Mouse (Mus musculus): Measurements from ENCODE around the gene Phlda1. TPM values are rescaled to one million over a fixed set of nuclear protein-coding genes. Genes with fewer than 3 reads are reported as not detected.

Phlda1 gene
- polyA plus RNA-seq, 1 experiment from 2014 or later, result 37.4 TPM

GRCm38 (mm10) chr10:111516804-111517436, 10.8 kb downstream of the Phlda1 start:
- H3K4me1 ChIP-seq, result peaks cover 23% of the 10 kb centered on the region
- no peak for ATAC-seq (ENCODE audit: insufficient number of reproducible peaks, insufficient read depth, low FRiP score, low TSS enrichment)
- no peak overlapping the region for H3K9ac ChIP-seq
- no peaks in the 10 kb centered on the region for H3K36me3 ChIP-seq
- WGBS, result 78% methylated on average over 8 of the region's 8 CpGs
- no peak overlapping the region for H3K4me2 ChIP-seq (replicated peaks)
- H3K27me3 ChIP-seq, result no peaks in the 10 kb centered on the region
- no peak overlapping the region for H3K4me3 ChIP-seq
- H3K27ac ChIP-seq, result peak overlapping the region; percentile 23; the same call in 1 of the 2 replicates
- H3K9me3 ChIP-seq, result no peaks in the 10 kb centered on the region

DNA sequence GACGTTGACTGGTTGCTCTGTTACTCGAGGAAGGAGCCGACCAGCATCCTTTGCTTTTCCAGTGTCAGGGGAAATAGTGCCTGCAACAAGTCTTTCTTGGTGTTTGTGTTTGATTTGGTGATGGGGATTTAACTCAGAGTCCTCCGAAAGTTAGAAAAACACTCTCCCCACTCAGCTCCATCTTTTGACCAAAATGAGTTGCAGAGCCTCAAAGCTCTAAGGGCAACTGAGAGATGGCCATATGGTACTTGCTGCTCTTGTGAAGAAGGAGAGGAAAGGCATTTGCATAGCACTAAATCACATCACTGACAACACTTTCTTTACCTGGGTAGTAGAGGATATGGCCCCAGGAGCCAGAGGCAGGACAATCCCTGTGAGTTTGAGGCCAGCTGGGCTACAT, 12.3 kb downstream of the Phlda1 start:
- no peaks in the 10 kb centered on the region for H3K36me3 ChIP-seq
- no peaks in the 10 kb centered on the region for H3K27me3 ChIP-seq
- H3K9me3 ChIP-seq, result no peaks in the 10 kb centered on the region
- peaks cover 23% of the 10 kb centered on the region for H3K4me1 ChIP-seq
- no peak overlapping the region for H3K4me3 ChIP-seq
- ATAC-seq (ENCODE audit: insufficient number of reproducible peaks, insufficient read depth, low FRiP score, low TSS enrichment), result no peak
- 84% methylated on average over 4 of the region's 4 CpGs for WGBS
- no peak overlapping the region for H3K4me2 ChIP-seq (replicated peaks)
- H3K27ac ChIP-seq, result no peak overlapping the region
- no peak overlapping the region for H3K9ac ChIP-seq

DNA sequence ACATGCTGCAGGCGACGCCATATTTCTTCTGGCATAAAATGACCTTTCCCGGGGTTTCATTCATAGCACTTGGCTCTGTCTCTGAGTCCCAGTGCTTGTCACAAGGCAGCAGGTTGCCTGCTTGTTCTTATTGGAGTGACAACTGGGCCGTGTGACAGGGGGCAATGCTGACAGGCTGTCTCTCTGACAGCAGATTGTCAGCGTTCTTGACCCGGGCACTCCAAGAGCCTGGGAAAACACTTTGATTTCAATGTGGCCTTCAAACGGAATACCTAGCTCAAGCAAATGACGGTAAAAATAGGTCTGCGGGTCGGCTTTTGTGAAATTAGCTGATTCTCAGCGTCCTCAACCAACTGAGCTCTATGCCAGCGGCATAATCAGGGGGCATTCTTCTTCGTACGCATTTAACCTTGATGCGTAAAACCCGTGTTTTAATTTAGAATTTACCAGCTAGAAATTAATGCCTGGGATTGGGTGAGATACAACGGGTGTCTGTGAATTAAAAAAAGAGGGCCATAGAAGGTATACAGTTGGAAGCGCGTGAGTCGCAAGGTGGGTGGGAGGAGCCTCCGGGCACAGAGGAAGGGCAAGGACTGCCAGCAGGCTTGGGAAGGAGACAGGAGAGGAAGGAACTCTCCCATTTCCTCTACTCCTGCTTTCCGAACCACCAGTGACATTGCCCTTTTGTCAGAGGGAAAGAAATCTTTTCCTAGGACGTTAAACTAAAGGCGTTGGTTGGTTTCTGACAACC, 13.7 kb downstream of the Phlda1 start:
- 49% methylated on average over 24 of the region's 24 CpGs for WGBS
- 0 out of 2 replicates have a peak overlapping the region, but pooled peaks have one; percentile 2 for H3K4me3 ChIP-seq

DNA sequence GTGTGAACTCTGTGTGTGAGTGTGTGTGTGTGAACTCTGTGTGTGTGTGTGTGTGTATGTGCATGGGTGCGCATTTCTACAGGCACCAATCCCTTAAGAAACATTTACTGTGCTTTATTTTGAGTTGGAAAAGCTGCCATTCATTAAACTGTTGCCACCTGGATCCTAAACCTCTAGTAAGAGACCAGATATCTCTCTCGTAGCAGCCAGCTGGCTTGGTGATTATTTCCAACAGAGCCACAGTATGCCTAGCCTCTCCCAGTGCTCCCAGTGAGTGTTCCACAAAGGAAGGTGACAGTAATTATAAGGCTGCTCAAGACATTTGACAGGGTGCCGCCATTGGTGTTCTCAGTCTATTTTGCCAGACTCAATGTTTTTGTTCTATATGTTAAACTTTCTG, 14.5 kb downstream of the Phlda1 start:
- Histone ChIP-seq H3K4me3 (no peak overlapping the region), H3K4me2 (replicated peaks) (no peak overlapping the region), H3K27me3 (no peaks in the 10 kb centered on the region), H3K36me3 (no peaks in the 10 kb centered on the region), H3K9ac (no peak overlapping the region), H3K9me3 (no peaks in the 10 kb centered on the region), H3K4me1 (peaks cover 21% of the 10 kb centered on the region), H3K27ac (no peak overlapping the region)
- ATAC-seq (ENCODE audit: insufficient number of reproducible peaks, insufficient read depth, low FRiP score, low TSS enrichment), result no peak
- WGBS, result 63% methylated on average over 3 of the region's 3 CpGs

More for the DNA sequence above, 13.7 kb downstream of the Phlda1 start:
- H3K4me2 ChIP-seq (replicated peaks), result peak overlapping the region; percentile 24
- no peaks in the 10 kb centered on the region for H3K27me3 ChIP-seq
- H3K9me3 ChIP-seq, result no peaks in the 10 kb centered on the region
- no peak for ATAC-seq (ENCODE audit: insufficient number of reproducible peaks, insufficient read depth, low FRiP score, low TSS enrichment)
- H3K4me1 ChIP-seq, result peaks cover 23% of the 10 kb centered on the region
- H3K9ac ChIP-seq, result no peak overlapping the region
- H3K36me3 ChIP-seq, result no peaks in the 10 kb centered on the region
- no peak overlapping the region for H3K27ac ChIP-seq

DNA sequence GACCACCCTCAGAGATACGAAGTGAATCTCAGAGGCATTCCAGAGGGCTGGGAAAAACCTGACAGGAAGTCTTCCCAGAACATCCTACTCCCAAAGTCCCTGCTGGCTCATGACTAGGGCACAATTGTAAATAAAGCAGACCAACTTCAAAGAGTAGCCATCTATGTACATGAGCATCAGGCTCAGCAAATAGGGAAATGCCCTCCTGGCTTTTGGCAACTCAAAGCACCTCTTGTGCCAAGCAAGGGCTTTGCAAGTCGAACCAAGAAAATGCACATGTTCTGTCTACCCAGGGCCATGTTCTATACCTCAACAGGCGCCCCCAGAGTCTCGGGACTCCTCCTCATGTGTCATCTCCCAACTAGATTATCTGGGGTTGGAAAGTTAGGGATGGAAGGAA, 15.6 kb downstream of the Phlda1 start:
- Histone ChIP-seq H3K36me3 (no peaks in the 10 kb centered on the region), H3K9me3 (no peaks in the 10 kb centered on the region), H3K27me3 (no peaks in the 10 kb centered on the region), H3K27ac (no peak overlapping the region), H3K9ac (no peak overlapping the region), H3K4me1 (peaks cover 13% of the 10 kb centered on the region), H3K4me3 (no peak overlapping the region), H3K4me2 (replicated peaks) (no peak overlapping the region)
- no peak for ATAC-seq (ENCODE audit: insufficient number of reproducible peaks, insufficient read depth, low FRiP score, low TSS enrichment)
- WGBS, result 54% methylated on average over 4 of the region's 4 CpGs

DNA sequence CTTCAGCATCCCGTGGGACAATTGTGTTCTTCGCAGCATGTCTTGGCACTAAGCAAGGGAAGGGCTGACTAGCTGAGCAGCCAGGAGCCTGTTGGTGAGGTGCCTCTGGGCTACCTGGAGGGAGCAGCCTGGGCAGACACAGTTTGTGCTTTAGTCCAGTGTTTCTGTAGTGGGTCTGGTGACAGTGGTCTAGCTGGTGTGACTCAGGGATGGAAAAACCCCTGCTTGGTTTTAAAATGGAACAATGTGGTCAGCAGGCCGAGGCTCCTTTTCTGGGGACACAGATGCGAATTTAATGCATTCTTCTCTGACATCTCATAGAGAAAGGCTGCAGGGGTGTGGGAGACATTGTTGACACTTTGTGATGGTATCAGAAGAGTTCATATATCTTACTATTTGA, 16.1 kb downstream of the Phlda1 start:
- ATAC-seq (ENCODE audit: insufficient number of reproducible peaks, insufficient read depth, low FRiP score, low TSS enrichment), result no peak
- Histone ChIP-seq H3K27me3 (no peaks in the 10 kb centered on the region), H3K4me2 (replicated peaks) (no peak overlapping the region), H3K4me3 (no peak overlapping the region), H3K9ac (no peak overlapping the region), H3K36me3 (no peaks in the 10 kb centered on the region), H3K9me3 (no peaks in the 10 kb centered on the region), H3K27ac (no peak overlapping the region), H3K4me1 (peaks cover 16% of the 10 kb centered on the region)
- 75% methylated on average over 4 of the region's 4 CpGs for WGBS

GRCm38 (mm10) chr10:111523894-111524293, 17.8 kb downstream of the Phlda1 start:
- no peaks in the 10 kb centered on the region for H3K27me3 ChIP-seq
- no peak overlapping the region for H3K4me3 ChIP-seq
- H3K36me3 ChIP-seq, result no peaks in the 10 kb centered on the region
- 64% methylated on average over 12 of the region's 12 CpGs for WGBS
- H3K9me3 ChIP-seq, result no peaks in the 10 kb centered on the region
- H3K9ac ChIP-seq, result no peak overlapping the region
- H3K4me2 ChIP-seq (replicated peaks), result no peak overlapping the region
- no peak overlapping the region for H3K27ac ChIP-seq
- peaks cover 16% of the 10 kb centered on the region for H3K4me1 ChIP-seq
- ATAC-seq (ENCODE audit: insufficient number of reproducible peaks, insufficient read depth, low FRiP score, low TSS enrichment), result no peak

DNA sequence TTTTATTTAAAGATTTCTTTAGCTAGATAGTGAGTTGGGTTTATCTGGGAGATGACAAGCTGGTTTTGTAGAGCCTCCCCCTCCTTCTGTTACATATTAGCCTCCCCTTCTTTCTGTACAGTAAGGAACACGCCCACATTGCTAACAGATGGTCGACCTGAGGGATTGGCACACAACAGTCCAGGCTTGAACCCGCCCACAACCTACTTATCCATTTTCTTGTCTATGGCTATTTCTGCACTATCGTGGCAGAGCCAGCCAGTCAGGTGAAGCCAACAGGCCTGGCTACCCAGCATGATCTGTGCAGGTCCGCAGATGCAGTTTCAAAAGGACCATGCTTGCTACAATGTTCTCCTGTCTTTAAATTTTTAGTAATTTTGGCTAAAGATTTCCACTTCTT, 21.0 kb downstream of the Phlda1 start:
- Histone ChIP-seq H3K4me1 (peaks cover 6% of the 10 kb centered on the region), H3K9ac (no peak overlapping the region), H3K27ac (no peak overlapping the region), H3K27me3 (no peaks in the 10 kb centered on the region), H3K36me3 (no peaks in the 10 kb centered on the region), H3K9me3 (no peaks in the 10 kb centered on the region), H3K4me3 (no peak overlapping the region), H3K4me2 (replicated peaks) (no peak overlapping the region)
- WGBS, result 63% methylated on average over 5 of the region's 5 CpGs
- no peak for ATAC-seq (ENCODE audit: insufficient number of reproducible peaks, insufficient read depth, low FRiP score, low TSS enrichment)

DNA sequence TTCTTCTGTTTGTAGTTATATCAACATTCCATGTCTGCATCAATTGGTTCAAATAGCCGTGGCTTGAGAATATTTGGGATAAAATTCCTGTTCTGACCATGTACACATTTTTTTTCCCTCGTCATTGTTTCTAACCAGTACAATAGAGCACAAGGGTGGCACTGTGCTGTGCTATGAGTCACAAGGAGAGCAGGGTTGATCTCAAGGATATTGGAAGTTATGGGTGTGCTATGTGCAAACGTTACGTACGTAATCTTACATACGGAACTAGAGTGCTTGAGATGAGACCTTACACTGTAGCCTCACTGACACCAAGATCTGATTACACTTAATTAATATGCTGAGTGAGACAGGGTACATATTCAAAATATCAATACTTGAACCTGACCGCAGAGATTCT, 21.5 kb downstream of the Phlda1 start:
- Histone ChIP-seq H3K36me3 (no peaks in the 10 kb centered on the region), H3K4me2 (replicated peaks) (no peak overlapping the region), H3K9ac (no peak overlapping the region), H3K27ac (no peak overlapping the region), H3K9me3 (no peaks in the 10 kb centered on the region), H3K27me3 (no peaks in the 10 kb centered on the region), H3K4me3 (no peak overlapping the region), H3K4me1 (peaks cover 6% of the 10 kb centered on the region)
- WGBS, result 81% methylated on average over 7 of the region's 7 CpGs
- no peak for ATAC-seq (ENCODE audit: insufficient number of reproducible peaks, insufficient read depth, low FRiP score, low TSS enrichment)

GRCm38 (mm10) chr10:111528283-111528682, 22.2 kb downstream of the Phlda1 start:
- Histone ChIP-seq H3K4me1 (peaks cover 6% of the 10 kb centered on the region), H3K4me3 (no peak overlapping the region), H3K36me3 (no peaks in the 10 kb centered on the region), H3K9me3 (no peaks in the 10 kb centered on the region), H3K4me2 (replicated peaks) (no peak overlapping the region), H3K27ac (no peak overlapping the region), H3K9ac (no peak overlapping the region), H3K27me3 (no peaks in the 10 kb centered on the region)
- WGBS, result 66% methylated on average over 4 of the region's 4 CpGs
- ATAC-seq (ENCODE audit: insufficient number of reproducible peaks, insufficient read depth, low FRiP score, low TSS enrichment), result no peak

- Histone ChIP-seq H3K27ac (no peak overlapping the region), H3K4me1 (peaks cover 6% of the 10 kb centered on the region), H3K9me3 (no peaks in the 10 kb centered on the region), H3K9ac (no peak overlapping the region), H3K36me3 (no peaks in the 10 kb centered on the region), H3K4me3 (no peak overlapping the region), H3K27me3 (no peaks in the 10 kb centered on the region), H3K4me2 (replicated peaks) (no peak overlapping the region)
- WGBS, result 86% methylated on average over 7 of the region's 7 CpGs
- no peak for ATAC-seq (ENCODE audit: insufficient number of reproducible peaks, insufficient read depth, low FRiP score, low TSS enrichment)
Observed at GRCm38 (mm10) chr10:111530398-111530797, 24.3 kb downstream of the Phlda1 start.

DNA sequence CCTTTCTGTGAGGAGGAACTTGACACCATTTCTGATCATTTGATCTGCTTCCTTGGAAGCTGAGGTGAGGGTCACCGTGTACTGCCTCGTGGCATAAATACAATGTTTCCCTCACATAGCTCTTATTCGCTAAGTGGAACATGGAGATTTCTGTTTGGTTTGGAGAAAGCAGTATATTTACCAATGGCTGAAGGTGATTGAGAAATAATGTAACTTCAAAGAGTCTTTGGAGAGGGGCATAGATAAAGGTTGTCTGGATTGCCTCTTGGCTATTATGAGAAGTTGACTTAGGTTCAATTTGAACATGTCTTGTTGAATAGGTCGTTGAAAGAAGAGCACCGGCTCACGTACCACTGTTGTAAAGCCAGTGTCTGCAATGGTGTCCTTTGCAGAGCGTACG, 28.6 kb downstream of the Phlda1 start:
- no peak for ATAC-seq (ENCODE audit: insufficient number of reproducible peaks, insufficient read depth, low FRiP score, low TSS enrichment)
- Histone ChIP-seq H3K36me3 (no peaks in the 10 kb centered on the region), H3K4me1 (peaks cover 29% of the 10 kb centered on the region), H3K27ac (0 out of 2 replicates have a peak overlapping the region, but pooled peaks have one; percentile 1), H3K4me2 (replicated peaks) (no peak overlapping the region), H3K4me3 (no peak overlapping the region), H3K9me3 (no peaks in the 10 kb centered on the region), H3K27me3 (no peaks in the 10 kb centered on the region), H3K9ac (no peak overlapping the region)
- WGBS, result 65% methylated on average over 8 of the region's 8 CpGs
